Mouse (Mus musculus): ENCODE data around the gene Rbm4b. TPM values are rescaled to one million over a fixed set of nuclear protein-coding genes. Genes with fewer than 3 reads are reported as not detected.
A peak's percentile ranks its signal among the peaks of the same experiment; 100 is the strongest.
"Not testable (repeated sequence)": the region's sequence is repeated elsewhere in the genome, so short reads cannot be mapped to it uniquely, and the experiment has no call there.

The Rbm4b gene
- polyA plus RNA-seq, 1 experiment from 2014 or later, result 44.0 TPM

- no peak overlapping the region for H3K27ac ChIP-seq (ENCODE audit: low read depth, low read length)
- ATAC-seq (replicated peaks; ENCODE audit: low FRiP score) (no peak), DNase-seq (ENCODE audit: low spot score) (no peak)
- peak overlapping the region; percentile 93 for H3K4me3 ChIP-seq (ENCODE audit: low read depth, low read length)
- peak overlapping the region; percentile 94 for H3K9ac ChIP-seq (ENCODE audit: low read depth, low read length)
- peaks cover 4% of the 10 kb centered on the region; the same call in 1 of the 2 replicates for H3K36me3 ChIP-seq (ENCODE audit: control insufficient read depth, insufficient read depth, low read length)
- peaks cover 21% of the 10 kb centered on the region for H3K4me1 ChIP-seq (replicated peaks; ENCODE audit: control insufficient read depth, insufficient read depth, low read length)
- H3K27me3 ChIP-seq (replicated peaks; ENCODE audit: control insufficient read depth, insufficient read depth, low read length), result no peaks in the 10 kb centered on the region
- H3K4me2 ChIP-seq, result peak overlapping the region; percentile 98
- H3K9me3 ChIP-seq (ENCODE audit: control insufficient read depth, low read length), result no peaks in the 10 kb centered on the region
- under 1% methylated on average over 14 of the region's 14 CpGs for WGBS
These were observed 54.0 kb downstream of the Rbm4b start for GRCm38 (mm10) chr19:4810309-4810708.

- WGBS, result under 1% methylated on average over 17 of the region's 17 CpGs
These were observed 54.4 kb downstream of the Rbm4b start for GRCm38 (mm10) chr19:4810746-4811062.

GRCm38 (mm10) chr19:4811063-4811908 is 55.0 kb downstream of the Rbm4b start, which contains the start of the genes Gm21992 and Rbm14:
Gene Gm21992, minus strand, starts transcription at chr19:4811612.
Gene Rbm14, minus strand, starts transcription at chr19:4811634.
- H3K36me3 ChIP-seq (ENCODE audit: control insufficient read depth, insufficient read depth, low read length), result peaks cover 4% of the 10 kb centered on the region; the same call in 1 of the 2 replicates
- peak; percentile 98 for ATAC-seq (replicated peaks; ENCODE audit: low FRiP score)
- under 1% methylated on average over 83 of the region's 83 CpGs for WGBS

More at GRCm38 (mm10) chr19:4810746-4811062, 54.4 kb downstream of the Rbm4b start:
- H3K4me3 ChIP-seq (ENCODE audit: low read depth, low read length), result peak overlapping the region; percentile 93
- peak overlapping the region; percentile 98 for H3K4me2 ChIP-seq
- peak overlapping the region; percentile 94 for H3K9ac ChIP-seq (ENCODE audit: low read depth, low read length)
- peaks cover 4% of the 10 kb centered on the region; the same call in 1 of the 2 replicates for H3K36me3 ChIP-seq (ENCODE audit: control insufficient read depth, insufficient read depth, low read length)
- ATAC-seq (replicated peaks; ENCODE audit: low FRiP score) (no peak), DNase-seq (ENCODE audit: low spot score) (no peak)
- peaks cover 21% of the 10 kb centered on the region for H3K4me1 ChIP-seq (replicated peaks; ENCODE audit: control insufficient read depth, insufficient read depth, low read length)
- no peaks in the 10 kb centered on the region for H3K27me3 ChIP-seq (replicated peaks; ENCODE audit: control insufficient read depth, insufficient read depth, low read length)
- peak overlapping the region; percentile 95 for H3K27ac ChIP-seq (ENCODE audit: low read depth, low read length)
- 0 out of 2 replicates have a peak, but pooled peaks cover 2% of the 10 kb centered on the region for H3K9me3 ChIP-seq (ENCODE audit: control insufficient read depth, low read length)

GRCm38 (mm10) chr19:4811909-4812242 is 55.6 kb downstream of the Rbm4b start:
- peak overlapping the region; percentile 74 for H3K9ac ChIP-seq (ENCODE audit: low read depth, low read length)
- WGBS, result 5% methylated on average over 12 of the region's 12 CpGs
- DNase-seq (ENCODE audit: low spot score) (no peak), ATAC-seq (replicated peaks; ENCODE audit: low FRiP score) (peak; percentile 47)
- no peaks in the 10 kb centered on the region for H3K36me3 ChIP-seq (ENCODE audit: control insufficient read depth, insufficient read depth, low read length)
- peak overlapping the region; percentile 93 for H3K4me3 ChIP-seq (ENCODE audit: low read depth, low read length)
- 0 out of 2 replicates have a peak, but pooled peaks cover 2% of the 10 kb centered on the region for H3K9me3 ChIP-seq (ENCODE audit: control insufficient read depth, low read length)
- H3K27ac ChIP-seq (ENCODE audit: low read depth, low read length), result peak overlapping the region; percentile 75
- peaks cover 21% of the 10 kb centered on the region for H3K4me1 ChIP-seq (replicated peaks; ENCODE audit: control insufficient read depth, insufficient read depth, low read length)
- H3K4me2 ChIP-seq, result peak overlapping the region; percentile 71
- H3K27me3 ChIP-seq (replicated peaks; ENCODE audit: control insufficient read depth, insufficient read depth, low read length), result no peaks in the 10 kb centered on the region

More at GRCm38 (mm10) chr19:4811063-4811908, 55.0 kb downstream of the Rbm4b start, which contains the start of the genes Gm21992 and Rbm14:
- Histone ChIP-seq H3K4me2 (peak within 1 kb of the TSS; percentile 98), H3K9ac (ENCODE audit: low read depth, low read length) (peak within 1 kb of the TSS; percentile 94), H3K27me3 (replicated peaks; ENCODE audit: control insufficient read depth, insufficient read depth, low read length) (no peaks in the 10 kb centered on the region), H3K4me1 (replicated peaks; ENCODE audit: control insufficient read depth, insufficient read depth, low read length) (peaks cover 21% of the 10 kb centered on the region), H3K27ac (ENCODE audit: low read depth, low read length) (peak within 1 kb of the TSS; percentile 95), H3K4me3 (ENCODE audit: low read depth, low read length) (peak within 1 kb of the TSS; percentile 93), H3K9me3 (ENCODE audit: control insufficient read depth, low read length) (0 out of 2 replicates have a peak, but pooled peaks cover 2% of the 10 kb centered on the region)
- peak; percentile 98 for DNase-seq (ENCODE audit: low spot score)

- H3K27me3 ChIP-seq (replicated peaks; ENCODE audit: control insufficient read depth, insufficient read depth, low read length); DNase-seq (ENCODE audit: low spot score); H3K9me3 ChIP-seq (ENCODE audit: control insufficient read depth, low read length); ATAC-seq (replicated peaks; ENCODE audit: low FRiP score); H3K36me3 ChIP-seq (ENCODE audit: control insufficient read depth, insufficient read depth, low read length): not testable (repeated sequence)
- peak overlapping the region; percentile 74 for H3K9ac ChIP-seq (ENCODE audit: low read depth, low read length)
- H3K4me1 ChIP-seq (replicated peaks; ENCODE audit: control insufficient read depth, insufficient read depth, low read length), result peaks cover 19% of the 10 kb centered on the region
- H3K4me3 ChIP-seq (ENCODE audit: low read depth, low read length), result peak overlapping the region; percentile 93
- WGBS, result 71% methylated on average over 8 of the region's 8 CpGs
- peak overlapping the region; percentile 71 for H3K4me2 ChIP-seq
- H3K27ac ChIP-seq (ENCODE audit: low read depth, low read length), result peak overlapping the region; percentile 75
These were observed 56.1 kb downstream of the Rbm4b start for GRCm38 (mm10) chr19:4812334-4812949.

GRCm38 (mm10) chr19:4813015-4813414 is 56.7 kb downstream of the Rbm4b start:
- Histone ChIP-seq H3K36me3 (ENCODE audit: control insufficient read depth, insufficient read depth, low read length) (no peaks in the 10 kb centered on the region), H3K4me3 (ENCODE audit: low read depth, low read length) (no peak overlapping the region), H3K27ac (ENCODE audit: low read depth, low read length) (no peak overlapping the region), H3K9ac (ENCODE audit: low read depth, low read length) (no peak overlapping the region), H3K9me3 (ENCODE audit: control insufficient read depth, low read length) (0 out of 2 replicates have a peak, but pooled peaks cover 2% of the 10 kb centered on the region), H3K4me1 (replicated peaks; ENCODE audit: control insufficient read depth, insufficient read depth, low read length) (peaks cover 16% of the 10 kb centered on the region), H3K27me3 (replicated peaks; ENCODE audit: control insufficient read depth, insufficient read depth, low read length) (no peaks in the 10 kb centered on the region), H3K4me2 (no peak overlapping the region)
- WGBS, result 74% methylated on average over 6 of the region's 6 CpGs
- ATAC-seq (replicated peaks; ENCODE audit: low FRiP score) (no peak), DNase-seq (ENCODE audit: low spot score) (no peak)

Other genes with a start within 250 kb of the Rbm4b start
- 18.6 and 21.0 TPM in 2 replicates for gene Pcx, start 246.0 kb upstream of the Rbm4b start, polyA plus RNA-seq (2014; fragmentation: Nextera tagmentation; extraction: Ambion mirVana)
- gene Lrfn4, start 140.8 kb upstream of the Rbm4b start, polyA plus RNA-seq (2014; fragmentation: Nextera tagmentation; extraction: Ambion mirVana), result 2.2 and 3.3 TPM in 2 replicates
- 52.5 and 52.9 TPM in 2 replicates for gene Rce1, start 130.9 kb upstream of the Rbm4b start, polyA plus RNA-seq (2014; fragmentation: Nextera tagmentation; extraction: Ambion mirVana)
- 0.82 and 2.0 TPM in 2 replicates for gene Gm960, start 57.8 kb upstream of the Rbm4b start, polyA plus RNA-seq (2014; fragmentation: Nextera tagmentation; extraction: Ambion mirVana)
- 0.75 and 0.97 TPM in 2 replicates for gene Sptbn2, start 45.3 kb upstream of the Rbm4b start, polyA plus RNA-seq (2014; fragmentation: Nextera tagmentation; extraction: Ambion mirVana)
- 49.9 and 54.0 TPM in 2 replicates for gene Rbm4, start 37.4 kb downstream of the Rbm4b start, polyA plus RNA-seq (2014; fragmentation: Nextera tagmentation; extraction: Ambion mirVana)
- 19.4 and 30.1 TPM in 2 replicates for gene Gm21992, start 55.1 kb downstream of the Rbm4b start, polyA plus RNA-seq (2014; fragmentation: Nextera tagmentation; extraction: Ambion mirVana)
- 92.4 and 104 TPM in 2 replicates for gene Rbm14, start 55.1 kb downstream of the Rbm4b start, polyA plus RNA-seq (2014; fragmentation: Nextera tagmentation; extraction: Ambion mirVana)
- gene Ccs, start 82.8 kb downstream of the Rbm4b start, polyA plus RNA-seq (2014; fragmentation: Nextera tagmentation; extraction: Ambion mirVana), result 46.2 and 49.8 TPM in 2 replicates
- gene Ccdc87, start 82.9 kb downstream of the Rbm4b start, polyA plus RNA-seq (2014; fragmentation: Nextera tagmentation; extraction: Ambion mirVana), result 0.05 TPM in 1 of 2 replicates, not detected in the other
- 13.2 and 13.3 TPM in 2 replicates for gene Ctsf, start 98.6 kb downstream of the Rbm4b start, polyA plus RNA-seq (2014; fragmentation: Nextera tagmentation; extraction: Ambion mirVana)
- gene Actn3, start 121.4 kb downstream of the Rbm4b start, polyA plus RNA-seq (2014; fragmentation: Nextera tagmentation; extraction: Ambion mirVana), result 1.9 and 2.1 TPM in 2 replicates
- gene Zdhhc24, start 122.2 kb downstream of the Rbm4b start, polyA plus RNA-seq (2014; fragmentation: Nextera tagmentation; extraction: Ambion mirVana), result 12.2 and 13.6 TPM in 2 replicates
- 1.2 and 2.5 TPM in 2 replicates for gene Bbs1, start 150.1 kb downstream of the Rbm4b start, polyA plus RNA-seq (2014; fragmentation: Nextera tagmentation; extraction: Ambion mirVana)
- gene Dpp3, start 171.8 kb downstream of the Rbm4b start, polyA plus RNA-seq (2014; fragmentation: Nextera tagmentation; extraction: Ambion mirVana), result 114 and 131 TPM in 2 replicates
- 0.34 and 0.39 TPM in 2 replicates for gene Peli3, start 186.6 kb downstream of the Rbm4b start, polyA plus RNA-seq (2014; fragmentation: Nextera tagmentation; extraction: Ambion mirVana)
- 138 and 139 TPM in 2 replicates for gene Mrpl11, start 205.7 kb downstream of the Rbm4b start, polyA plus RNA-seq (2014; fragmentation: Nextera tagmentation; extraction: Ambion mirVana)
- 0.04 TPM in 1 of 2 replicates, not detected in the other for gene Npas4, start 233.8 kb downstream of the Rbm4b start, polyA plus RNA-seq (2014; fragmentation: Nextera tagmentation; extraction: Ambion mirVana)

Measured in liver, embryonic 11.5 days (tissue).